Mouse (Mus musculus): Measurements from ENCODE around the gene Wwtr1.

DNA sequence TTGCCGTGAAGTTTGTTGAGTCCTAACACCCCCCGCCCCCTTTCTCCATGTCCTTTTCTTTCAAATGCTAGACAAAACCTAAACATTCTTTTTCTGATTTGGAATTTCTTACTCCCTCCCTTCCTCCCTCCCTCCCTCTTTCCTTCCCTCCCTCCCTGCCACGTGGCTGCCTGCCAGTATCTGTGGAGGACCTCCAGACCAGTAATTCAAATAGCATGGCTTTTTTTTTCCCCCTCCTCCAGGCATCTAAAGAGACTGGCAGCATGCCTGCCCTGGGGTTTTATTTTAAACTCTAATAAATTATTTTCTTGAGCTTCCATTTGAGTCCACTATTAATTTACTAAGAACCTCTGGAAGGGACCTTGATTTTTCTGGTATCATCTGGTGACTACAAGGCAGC, 130.0 kb downstream of the Wwtr1 start:
- no peak for TF ChIP-seq CTCF (IDR thresholded peaks at IDR 0.05; ENCODE audit: low read depth)
- no peak for TF ChIP-seq EP300 (IDR thresholded peaks at IDR 0.05; ENCODE audit: low read depth)

Measured in heart, postnatal 0 days (tissue).